Mouse (Mus musculus): ENCODE results near the gene Rpl23.
"Not testable (repeated sequence)": the region's sequence is repeated elsewhere in the genome, so short reads cannot be mapped to it uniquely, and the experiment has no call there.

Gene Rpl23

GRCm38 (mm10) chr11:97799994-97800690 lies 17.9 kb upstream of the Rpl23 start:
- DNase-seq (ENCODE audit: low spot score in 2 of 2) = no peak

- DNase-seq (ENCODE audit: low spot score in 2 of 2) = peak; percentile 84 to 85
Observed at GRCm38 (mm10) chr11:97799146-97799993, 17.1 kb upstream of the Rpl23 start.

- DNase-seq (ENCODE audit: low spot score in 2 of 2) = peak; percentile 94 to 96
Observed at GRCm38 (mm10) chr11:97798782-97799145, 16.5 kb upstream of the Rpl23 start, which contains the start of gene Lasp1. Gene Lasp1, plus strand, starts transcription at chr11:97799000.

GRCm38 (mm10) chr11:97798083-97798435 lies 15.8 kb upstream of the Rpl23 start:
- no peak for DNase-seq (ENCODE audit: low spot score in 2 of 2)

GRCm38 (mm10) chr11:97797369-97798082 lies 15.3 kb upstream of the Rpl23 start:
- DNase-seq (ENCODE audit: low spot score in 2 of 2) = no peak

GRCm38 (mm10) chr11:97796910-97797309 lies 14.7 kb upstream of the Rpl23 start:
- DNase-seq (ENCODE audit: low spot score in 2 of 2) = peak; percentile 83 to 92

- no peak for DNase-seq (ENCODE audit: low spot score in 2 of 2)
Observed at GRCm38 (mm10) chr11:97793165-97793564, 10.9 kb upstream of the Rpl23 start.

- not testable (repeated sequence) for DNase-seq (ENCODE audit: low spot score in 2 of 2)
Observed at GRCm38 (mm10) chr11:97790778-97791438, 8.7 kb upstream of the Rpl23 start.

GRCm38 (mm10) chr11:97789727-97790126 lies 7.5 kb upstream of the Rpl23 start:
- no peak for DNase-seq (ENCODE audit: low spot score in 2 of 2)

- DNase-seq (ENCODE audit: low spot score in 2 of 2) = no peak
Observed at GRCm38 (mm10) chr11:97787961-97788360, 5.7 kb upstream of the Rpl23 start.

- DNase-seq (ENCODE audit: low spot score in 2 of 2) = no peak
Observed at GRCm38 (mm10) chr11:97782564-97782895, 293 bp upstream of the Rpl23 start.

GRCm38 (mm10) chr11:97781478-97781831 lies 782 bp downstream of the Rpl23 start:
- no peak for DNase-seq (ENCODE audit: low spot score in 2 of 2)

GRCm38 (mm10) chr11:97779968-97780701 lies 2.1 kb downstream of the Rpl23 start:
- no peak for DNase-seq (ENCODE audit: low spot score in 2 of 2)

GRCm38 (mm10) chr11:97778918-97779317 lies 3.3 kb downstream of the Rpl23 start:
- DNase-seq (ENCODE audit: low spot score in 2 of 2) = no peak

GRCm38 (mm10) chr11:97777129-97777529 lies 5.1 kb downstream of the Rpl23 start:
- DNase-seq (ENCODE audit: low spot score in 2 of 2) = no peak

- DNase-seq (ENCODE audit: low spot score in 2 of 2) = no peak
Observed at GRCm38 (mm10) chr11:97776497-97777128, 5.6 kb downstream of the Rpl23 start.

- no peak for DNase-seq (ENCODE audit: low spot score in 2 of 2)
Observed at GRCm38 (mm10) chr11:97775808-97776496, 6.3 kb downstream of the Rpl23 start, which contains the start of gene 1700001P01Rik. Gene 1700001P01Rik, minus strand, starts transcription at chr11:97775918.

- no peak for DNase-seq (ENCODE audit: low spot score in 2 of 2)
Observed at GRCm38 (mm10) chr11:97775186-97775585, 7.1 kb downstream of the Rpl23 start.

- no peak for DNase-seq (ENCODE audit: low spot score in 2 of 2)
Observed at GRCm38 (mm10) chr11:97771410-97771809, 10.8 kb downstream of the Rpl23 start.

GRCm38 (mm10) chr11:97769704-97770103 lies 12.5 kb downstream of the Rpl23 start:
- DNase-seq (ENCODE audit: low spot score in 2 of 2) = no peak
